Mouse (Mus musculus) induced T-regulatory cell, adult 2 months (primary cell): ENCODE data around the gene Hnrnpa0.

Source experiments
- DNase-seq: peaks from one replicate; pipeline ENCODE4 v3.0.0-alpha.2; 2012; ENCODE audit warnings: low read depth

Gene Hnrnpa0

GRCm38 (mm10) chr13:58126862-58127765 lies 1.2 kb downstream of the Hnrnpa0 start:
- peak; percentile 46 for DNase-seq

- DNase-seq = peak; percentile 90
These were observed 2.2 kb downstream of the Hnrnpa0 start for GRCm38 (mm10) chr13:58126126-58126525.

GRCm38 (mm10) chr13:58124989-58125388 lies 3.4 kb downstream of the Hnrnpa0 start:
- DNase-seq = no peak

- DNase-seq = no peak
These were observed 4.1 kb downstream of the Hnrnpa0 start for GRCm38 (mm10) chr13:58124278-58124677.

GRCm38 (mm10) chr13:58123381-58123780 lies 5.0 kb downstream of the Hnrnpa0 start:
- no peak for DNase-seq

GRCm38 (mm10) chr13:58122786-58123297 lies 5.5 kb downstream of the Hnrnpa0 start:
- DNase-seq = no peak

GRCm38 (mm10) chr13:58117318-58118017 lies 10.9 kb downstream of the Hnrnpa0 start:
- peak; percentile 81 for DNase-seq

- DNase-seq = peak; percentile 31
These were observed 11.6 kb downstream of the Hnrnpa0 start for GRCm38 (mm10) chr13:58116801-58117200.

GRCm38 (mm10) chr13:58115227-58115626 lies 13.1 kb downstream of the Hnrnpa0 start:
- DNase-seq = no peak

- peak; percentile 80 for DNase-seq
These were observed 15.1 kb downstream of the Hnrnpa0 start, which contains the start of gene Klhl3 for GRCm38 (mm10) chr13:58113061-58113900. Klhl3 (minus strand) TSS chr13:58113592.

- DNase-seq = peak; percentile 35
These were observed 15.7 kb downstream of the Hnrnpa0 start for GRCm38 (mm10) chr13:58112601-58113041.

- DNase-seq = no peak
These were observed 16.2 kb downstream of the Hnrnpa0 start for GRCm38 (mm10) chr13:58112191-58112590.

GRCm38 (mm10) chr13:58111306-58111705 lies 17.1 kb downstream of the Hnrnpa0 start:
- no peak for DNase-seq

- no peak for DNase-seq
These were observed 37.7 kb downstream of the Hnrnpa0 start for GRCm38 (mm10) chr13:58090643-58091042.

- DNase-seq = no peak
These were observed 44.0 kb downstream of the Hnrnpa0 start for GRCm38 (mm10) chr13:58084396-58084795.

GRCm38 (mm10) chr13:58083521-58083920 lies 44.8 kb downstream of the Hnrnpa0 start:
- no peak for DNase-seq

- no peak for DNase-seq
These were observed 45.3 kb downstream of the Hnrnpa0 start for GRCm38 (mm10) chr13:58083048-58083447.

- no peak for DNase-seq
These were observed 50.0 kb downstream of the Hnrnpa0 start for GRCm38 (mm10) chr13:58078361-58078760.
